Mouse (Mus musculus): Measurements from ENCODE around the gene Zfp235. TPM values are rescaled to one million over a fixed set of nuclear protein-coding genes. Genes with fewer than 3 reads are reported as not detected.

Gene Zfp235
- 4.5 TPM for polyA plus RNA-seq (2017; shearing (Covaris generic))

GRCm38 (mm10) chr7:24133996-24134828 is at the start of gene Zfp235:
Gene Zfp235, plus strand, starts transcription at chr7:24134169.

GRCm38 (mm10) chr7:24112156-24112856 is 21.7 kb upstream of the Zfp235 start, which contains the start of gene Zfp112:
Gene Zfp112, plus strand, starts transcription at chr7:24112314.

GRCm38 (mm10) chr7:24174618-24175336 is 40.8 kb downstream of the Zfp235 start, which contains the start of gene Zfp114:
Gene Zfp114, plus strand, starts transcription at chr7:24175060.

Other genes starting within 250 kb of the Zfp235 start
- not detected for gene Vmn1r178, start 242.2 kb upstream of the Zfp235 start, polyA plus RNA-seq (2017; shearing (Covaris generic))
- 0.26 TPM for gene Vmn1r179, start 207.2 kb upstream of the Zfp235 start, polyA plus RNA-seq (2017; shearing (Covaris generic))
- 0.07 TPM for gene Vmn1r180, start 183.5 kb upstream of the Zfp235 start, polyA plus RNA-seq (2017; shearing (Covaris generic))
- not detected for gene Vmn1r181, start 159.6 kb upstream of the Zfp235 start, polyA plus RNA-seq (2017; shearing (Covaris generic))
- not detected for gene V1rd19, start 132.5 kb upstream of the Zfp235 start, polyA plus RNA-seq (2017; shearing (Covaris generic))
- 0.15 TPM for gene Vmn1r183, start 80.9 kb upstream of the Zfp235 start, polyA plus RNA-seq (2017; shearing (Covaris generic))
- gene Zfp180, start 52.2 kb upstream of the Zfp235 start, polyA plus RNA-seq (2017; shearing (Covaris generic)) = 29.6 TPM
- gene Zfp112, start 21.9 kb upstream of the Zfp235 start, polyA plus RNA-seq (2017; shearing (Covaris generic)) = 1.8 TPM
- gene Zfp114, start 40.9 kb downstream of the Zfp235 start, polyA plus RNA-seq (2017; shearing (Covaris generic)) = 0.34 TPM
- gene Zfp111, start 77.3 kb downstream of the Zfp235 start, polyA plus RNA-seq (2017; shearing (Covaris generic)) = 0.29 TPM
- gene Zfp109, start 103.4 kb downstream of the Zfp235 start, polyA plus RNA-seq (2017; shearing (Covaris generic)) = 2.5 TPM
- gene Zfp108, start 120.6 kb downstream of the Zfp235 start, polyA plus RNA-seq (2017; shearing (Covaris generic)) = 0.20 TPM
- gene Zfp93, start 136.3 kb downstream of the Zfp235 start, polyA plus RNA-seq (2017; shearing (Covaris generic)) = 0.72 TPM
- 11.7 TPM for gene Zfp61, start 167.1 kb downstream of the Zfp235 start, polyA plus RNA-seq (2017; shearing (Covaris generic))
- 3.8 TPM for gene Zfp94, start 182.5 kb downstream of the Zfp235 start, polyA plus RNA-seq (2017; shearing (Covaris generic))
- not detected for gene Tescl, start 199.8 kb downstream of the Zfp235 start, polyA plus RNA-seq (2017; shearing (Covaris generic))
- 0.45 TPM for gene Lypd5, start 215.0 kb downstream of the Zfp235 start, polyA plus RNA-seq (2017; shearing (Covaris generic))
- gene Kcnn4, start 236.1 kb downstream of the Zfp235 start, polyA plus RNA-seq (2017; shearing (Covaris generic)) = 156 TPM

Measured in effector memory CD4-positive, alpha-beta T cell, adult 7 months (primary cell).